Mouse (Mus musculus): ENCODE measurements around the gene Gm20937.
"Not testable (repeated sequence)": the region's sequence is repeated elsewhere in the genome, so short reads cannot be mapped to it uniquely, and the experiment has no call there.

Gene Gm20937

DNA sequence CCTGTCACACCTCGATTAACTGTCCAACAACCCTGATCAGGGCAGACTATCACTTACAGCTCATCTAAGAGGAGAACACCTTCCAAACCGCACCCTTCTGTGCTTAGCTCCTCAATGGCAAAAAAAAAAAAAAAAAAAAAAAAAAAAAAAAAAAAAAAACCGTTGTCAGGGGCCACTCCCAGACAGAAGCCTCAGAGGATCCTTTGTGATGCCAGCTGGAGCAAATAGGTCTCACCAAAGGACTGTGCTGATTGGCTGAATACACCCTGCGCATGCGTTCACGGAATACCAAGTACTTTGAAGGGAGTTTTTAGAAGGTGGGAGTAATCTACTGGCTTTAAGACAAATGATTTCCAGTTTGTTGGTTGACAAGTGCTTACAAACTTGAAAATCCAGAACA lies at the start of gene Gm20937:
Gene Gm20937, minus strand, starts transcription at position 101 of the 400 bp plus-strand sequence.
- not testable (repeated sequence) for DNase-seq

Data from cerebellum, adult 9-10 months (tissue).